Mouse (Mus musculus) midbrain, embryonic 16.5 days (tissue): ENCODE results near the gene Lrrc7. TPM values are rescaled to one million over a fixed set of nuclear protein-coding genes. Genes with fewer than 3 reads are reported as not detected.
A peak's percentile ranks its signal among the peaks of the same experiment; 100 is the strongest.

Experiments
- ATAC-seq: fragments of 200-750 bp; cut with Nextera tagmentation; 2 replicates; pipeline ENCODE4 v1.8.0; 2017; ENCODE audit warnings: moderate TSS enrichment
- H3K27ac ChIP-seq: fragments of 300-500 bp; sonication (generic); 2 replicates; pipeline ENCODE4 v1.5.1; 2014; ENCODE audit warnings: mild to moderate bottlenecking, low read length, mixed read lengths
- H3K27me3 ChIP-seq: fragments of 300-500 bp; sonication (generic); 2 replicates; pipeline ENCODE4 v1.6.1; 2014; ENCODE audit warnings: low read depth, low read length, mixed read lengths; ENCODE audit not compliant: control insufficient read depth, insufficient read depth
- H3K36me3 ChIP-seq: fragments of 300-500 bp; sonication (generic); 2 replicates; pipeline ENCODE4 v1.6.1; 2014; ENCODE audit warnings: mild to moderate bottlenecking, low read length, moderate library complexity, mixed read lengths; ENCODE audit not compliant: control insufficient read depth, insufficient read depth
- H3K4me1 ChIP-seq: fragments of 300-500 bp; sonication (generic); 2 replicates; pipeline ENCODE4 v1.6.1; 2014; ENCODE audit warnings: mild to moderate bottlenecking, low read length, mixed read lengths; ENCODE audit not compliant: control insufficient read depth, insufficient read depth
- H3K4me2 ChIP-seq: fragments of 300-500 bp; sonication (generic); 2 replicates; pipeline ENCODE4 v1.6.1; 2014; ENCODE audit warnings: mild to moderate bottlenecking, low read length, mixed read lengths
- H3K4me3 ChIP-seq: fragments of 300-500 bp; sonication (generic); 2 replicates; pipeline ENCODE4 v1.5.1; 2014; ENCODE audit warnings: low read depth, mild to moderate bottlenecking, low read length, moderate library complexity, mixed read lengths
- H3K9ac ChIP-seq: fragments of 300-500 bp; sonication (generic); 2 replicates; pipeline ENCODE4 v1.6.1; 2014; ENCODE audit warnings: low read depth, low read length, mixed read lengths
- H3K9me3 ChIP-seq: fragments of 300-500 bp; sonication (generic); replicated peaks from 2 replicates; pipeline ENCODE4 v1.6.1; 2014; ENCODE audit warnings: mild to moderate bottlenecking, low read length, mixed read lengths; ENCODE audit not compliant: control insufficient read depth, poor library complexity, severe bottlenecking
- WGBS: fragments of 180-500 bp; shearing (Covaris S2); extraction: QIAGEN DNeasy Blood & Tissue Kit; methylation state at CpG from one replicate; pipeline ENCODE4 v1.1.7; 2014; 5-methylcytosine and 5-hydroxymethylcytosine counted together
- polyA plus RNA-seq: library from polyadenylated mRNA; unstranded; fragments of >200 nt; fragmentation: Nextera tagmentation; extraction: Ambion mirVana; gene quantifications from 2 replicates; pipeline ENCODE4 v1.2.1, GENCODE M21; 2015

The Lrrc7 gene
- polyA plus RNA-seq, 1 experiment from 2014 or later, result 11.2 TPM

DNA sequence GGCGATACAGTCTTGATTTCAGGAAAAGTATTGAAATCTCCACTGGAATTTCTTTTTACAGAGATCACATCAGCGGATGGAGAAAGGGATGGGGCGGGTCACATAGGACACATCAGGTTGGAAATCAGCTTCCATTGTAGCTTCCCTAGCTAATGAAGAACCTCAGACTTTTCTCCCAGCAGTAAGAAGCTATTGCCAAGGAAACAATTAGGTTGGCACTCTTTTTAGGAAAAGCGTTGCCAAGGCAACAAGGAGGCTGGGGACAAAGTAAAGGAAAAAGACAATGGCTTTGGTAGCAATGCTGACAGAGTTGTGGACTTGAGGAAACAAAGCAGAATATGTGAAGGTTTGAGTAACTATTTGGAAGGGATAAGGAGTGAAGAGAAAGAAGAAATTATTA, 393.6 kb downstream of the Lrrc7 start:
- ATAC-seq, result peak; percentile 34; the same call in 1 of the 2 replicates
- no peak overlapping the region for H3K27ac ChIP-seq
- no peak overlapping the region for H3K4me3 ChIP-seq
- WGBS, result 55% methylated on average over 4 of the region's 4 CpGs
- H3K36me3 ChIP-seq, result no peaks in the 10 kb centered on the region
- H3K27me3 ChIP-seq, result no peaks in the 10 kb centered on the region
- no peaks in the 10 kb centered on the region for H3K9me3 ChIP-seq
- H3K4me1 ChIP-seq, result peaks cover 4% of the 10 kb centered on the region
- no peak overlapping the region for H3K4me2 ChIP-seq
- H3K9ac ChIP-seq, result no peak overlapping the region

DNA sequence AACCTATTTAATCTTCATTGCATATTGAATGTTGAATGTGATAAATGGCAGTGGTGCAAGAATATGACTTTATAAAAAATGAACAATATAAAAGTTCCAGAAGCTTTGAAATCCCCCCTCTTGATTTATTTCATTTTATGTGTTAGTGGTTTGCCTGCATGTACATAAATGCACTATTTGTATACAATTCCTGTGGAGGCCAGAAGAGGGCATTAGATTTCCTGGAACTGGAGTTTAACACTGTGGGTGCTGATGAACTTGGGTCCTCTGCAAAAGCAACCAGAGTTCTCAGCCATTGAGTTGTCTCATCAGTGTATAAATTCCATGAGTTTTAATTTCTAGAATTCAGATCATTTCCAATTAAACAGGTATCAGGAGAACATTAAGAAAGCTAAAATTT, 397.0 kb downstream of the Lrrc7 start:
- H3K4me3 ChIP-seq, result no peak overlapping the region
- peaks cover 4% of the 10 kb centered on the region for H3K4me1 ChIP-seq
- H3K9me3 ChIP-seq, result no peaks in the 10 kb centered on the region
- peaks cover 15% of the 10 kb centered on the region for H3K36me3 ChIP-seq
- H3K9ac ChIP-seq, result no peak overlapping the region
- no peak overlapping the region for H3K4me2 ChIP-seq
- H3K27ac ChIP-seq, result no peak overlapping the region
- ATAC-seq, result no peak
- no peaks in the 10 kb centered on the region for H3K27me3 ChIP-seq

- 76% methylated on average over 5 of the region's 5 CpGs for WGBS
- H3K4me1 ChIP-seq, result peaks cover 4% of the 10 kb centered on the region
- H3K9ac ChIP-seq, result no peak overlapping the region
- H3K27me3 ChIP-seq, result no peaks in the 10 kb centered on the region
- peaks cover 16% of the 10 kb centered on the region for H3K36me3 ChIP-seq
- no peak overlapping the region for H3K4me3 ChIP-seq
- H3K27ac ChIP-seq, result no peak overlapping the region
- ATAC-seq, result no peak
- no peaks in the 10 kb centered on the region for H3K9me3 ChIP-seq
- no peak overlapping the region for H3K4me2 ChIP-seq
These were observed 397.6 kb downstream of the Lrrc7 start for GRCm38 (mm10) chr3:158164452-158164851.

DNA sequence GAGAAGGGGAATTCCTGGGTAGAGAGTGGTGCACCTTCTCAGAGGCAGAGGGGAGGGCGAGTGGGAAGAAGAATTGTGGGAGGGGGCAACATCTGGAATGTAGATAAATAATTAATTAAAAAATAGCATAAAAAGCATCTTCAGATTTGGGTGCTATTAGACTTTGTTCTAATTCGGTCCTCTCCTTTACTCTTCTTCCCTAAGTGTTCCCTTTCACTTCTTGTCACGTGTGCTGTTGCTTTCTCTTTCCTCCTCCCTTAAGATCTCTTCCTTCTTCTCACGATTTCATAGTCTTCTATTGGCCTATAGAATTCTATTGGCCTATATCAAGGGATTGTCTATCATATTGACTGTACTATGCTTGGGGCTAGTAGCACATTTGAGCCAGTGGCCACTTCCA, 398.9 kb downstream of the Lrrc7 start:
- no peak overlapping the region for H3K9ac ChIP-seq
- no peaks in the 10 kb centered on the region for H3K4me1 ChIP-seq
- peaks cover 16% of the 10 kb centered on the region for H3K36me3 ChIP-seq
- no peak overlapping the region for H3K27ac ChIP-seq
- no peak overlapping the region for H3K4me3 ChIP-seq
- H3K9me3 ChIP-seq, result no peaks in the 10 kb centered on the region
- H3K27me3 ChIP-seq, result no peaks in the 10 kb centered on the region
- no peak overlapping the region for H3K4me2 ChIP-seq
- no peak for ATAC-seq
- 84% methylated on average over 4 of the region's 4 CpGs for WGBS

- peaks cover 16% of the 10 kb centered on the region for H3K36me3 ChIP-seq
- no peak overlapping the region for H3K4me2 ChIP-seq
- H3K9me3 ChIP-seq, result no peaks in the 10 kb centered on the region
- no peaks in the 10 kb centered on the region for H3K4me1 ChIP-seq
- 100% methylated on average over 1 of the region's 1 CpGs for WGBS
- no peak overlapping the region for H3K27ac ChIP-seq
- no peak for ATAC-seq
- no peak overlapping the region for H3K9ac ChIP-seq
- H3K27me3 ChIP-seq, result no peaks in the 10 kb centered on the region
- H3K4me3 ChIP-seq, result no peak overlapping the region
These were observed 400.0 kb downstream of the Lrrc7 start for GRCm38 (mm10) chr3:158161924-158162490.

- Histone ChIP-seq H3K4me3 (no peak overlapping the region), H3K4me2 (no peak overlapping the region), H3K27ac (no peak overlapping the region), H3K4me1 (no peaks in the 10 kb centered on the region), H3K27me3 (no peaks in the 10 kb centered on the region), H3K9ac (no peak overlapping the region), H3K9me3 (no peaks in the 10 kb centered on the region), H3K36me3 (peaks cover 8% of the 10 kb centered on the region)
- 81% methylated on average over 3 of the region's 3 CpGs for WGBS
- no peak for ATAC-seq
These were observed 406.3 kb downstream of the Lrrc7 start for GRCm38 (mm10) chr3:158155515-158156286.

- Histone ChIP-seq H3K27me3 (no peaks in the 10 kb centered on the region), H3K9me3 (no peaks in the 10 kb centered on the region), H3K9ac (no peak overlapping the region), H3K4me3 (no peak overlapping the region), H3K4me1 (no peaks in the 10 kb centered on the region), H3K36me3 (no peaks in the 10 kb centered on the region), H3K27ac (no peak overlapping the region), H3K4me2 (no peak overlapping the region)
- WGBS, result 93% methylated on average over 3 of the region's 3 CpGs
- ATAC-seq, result no peak
These were observed 407.9 kb downstream of the Lrrc7 start for GRCm38 (mm10) chr3:158154134-158154533.

- no peak overlapping the region for H3K4me3 ChIP-seq
These were observed 413.0 kb downstream of the Lrrc7 start for GRCm38 (mm10) chr3:158148998-158149397.

GRCm38 (mm10) chr3:158140629-158141028, 421.4 kb downstream of the Lrrc7 start:
- WGBS, result 82% methylated on average over 1 of the region's 1 CpGs
- no peak for ATAC-seq

More at GRCm38 (mm10) chr3:158148998-158149397, 413.0 kb downstream of the Lrrc7 start:
- no peak for ATAC-seq
- Histone ChIP-seq H3K27ac (no peak overlapping the region), H3K4me2 (no peak overlapping the region), H3K27me3 (no peaks in the 10 kb centered on the region), H3K4me1 (no peaks in the 10 kb centered on the region), H3K9ac (no peak overlapping the region), H3K36me3 (peaks cover 4% of the 10 kb centered on the region), H3K9me3 (no peaks in the 10 kb centered on the region)
- 86% methylated on average over 1 of the region's 1 CpGs for WGBS

More at GRCm38 (mm10) chr3:158140629-158141028, 421.4 kb downstream of the Lrrc7 start:
- no peaks in the 10 kb centered on the region for H3K9me3 ChIP-seq
- H3K27ac ChIP-seq, result no peak overlapping the region
- no peak overlapping the region for H3K4me2 ChIP-seq
- no peaks in the 10 kb centered on the region for H3K27me3 ChIP-seq
- H3K4me1 ChIP-seq, result no peaks in the 10 kb centered on the region
- H3K9ac ChIP-seq, result no peak overlapping the region
- peaks cover 10% of the 10 kb centered on the region for H3K36me3 ChIP-seq
- H3K4me3 ChIP-seq, result no peak overlapping the region
